Mouse (Mus musculus) CH12F3 (cell line): ENCODE results near the gene Eprs.
"Not testable (repeated sequence)": the region's sequence is repeated elsewhere in the genome, so short reads cannot be mapped to it uniquely, and the experiment has no call there.

Experiments used
- in situ Hi-C: fragments of 300-500 bp; cut with MboI; formaldehyde crosslinking; loops from 2 replicates; pipeline ENCODE4 v1.14.3; 2020; ENCODE audit warnings: low sequenced_read_pairs

The Eprs gene

GRCm38 (mm10) chr1:185362677-185363520, at the start of gene Eprs:
Gene Eprs (plus strand): TSS chr1:185363044.
- in situ Hi-C loops, result no loop called here

GRCm38 (mm10) chr1:185314546-185314945, 48.3 kb upstream of the Eprs start:
- in situ Hi-C loops, result no loop called here

- in situ Hi-C loops, result no loop called here
Measured at GRCm38 (mm10) chr1:185315846-185316568, 46.8 kb upstream of the Eprs start.

- in situ Hi-C loops, result not testable (repeated sequence)
Measured at GRCm38 (mm10) chr1:185327754-185328345, 35.0 kb upstream of the Eprs start.

- in situ Hi-C loops, result no loop called here
Measured at GRCm38 (mm10) chr1:185328721-185329610, 33.9 kb upstream of the Eprs start, which contains the start of gene Iars2. Gene Iars2 (minus strand): TSS chr1:185329396.

- in situ Hi-C loops, result no loop called here
Measured at GRCm38 (mm10) chr1:185329851-185330250, 33.0 kb upstream of the Eprs start.

- in situ Hi-C loops, result no loop called here
Measured at GRCm38 (mm10) chr1:185331364-185331763, 31.5 kb upstream of the Eprs start.

- in situ Hi-C loops, result no loop called here
Measured at GRCm38 (mm10) chr1:185331983-185332430, 30.8 kb upstream of the Eprs start, which contains the start of gene Bpnt1. Gene Bpnt1 (plus strand): TSS chr1:185332149.

GRCm38 (mm10) chr1:185333651-185334050, 29.2 kb upstream of the Eprs start:
- in situ Hi-C loops, result no loop called here

GRCm38 (mm10) chr1:185334136-185334535, 28.7 kb upstream of the Eprs start:
- in situ Hi-C loops, result no loop called here

GRCm38 (mm10) chr1:185335231-185335765, 27.5 kb upstream of the Eprs start:
- in situ Hi-C loops, result no loop called here

- in situ Hi-C loops, result no loop called here
Measured at GRCm38 (mm10) chr1:185336535-185336934, 26.3 kb upstream of the Eprs start.

GRCm38 (mm10) chr1:185342441-185342840, 20.4 kb upstream of the Eprs start:
- in situ Hi-C loops, result no loop called here

GRCm38 (mm10) chr1:185343422-185343821, 19.4 kb upstream of the Eprs start:
- in situ Hi-C loops, result no loop called here

- in situ Hi-C loops, result no loop called here
Measured at GRCm38 (mm10) chr1:185346188-185346587, 16.7 kb upstream of the Eprs start.

GRCm38 (mm10) chr1:185349741-185350140, 13.1 kb upstream of the Eprs start:
- in situ Hi-C loops, result no loop called here

GRCm38 (mm10) chr1:185350611-185351010, 12.2 kb upstream of the Eprs start:
- in situ Hi-C loops, result no loop called here

- in situ Hi-C loops, result no loop called here
Measured at GRCm38 (mm10) chr1:185352151-185352550, 10.7 kb upstream of the Eprs start.

- in situ Hi-C loops, result no loop called here
Measured at GRCm38 (mm10) chr1:185353351-185353750, 9.5 kb upstream of the Eprs start.

GRCm38 (mm10) chr1:185354731-185355130, 8.1 kb upstream of the Eprs start:
- in situ Hi-C loops, result no loop called here
